Mouse (Mus musculus) fat pad, adult 2 months (tissue): ENCODE measurements at regions not wholly inside any gene's neighbourhood (a gene's known extent, or its start where the extent isn't known, plus 50 kb on each side); places are given as distances from the start of the nearest gene placed in this dataset.
"Not testable (repeated sequence)": the region's sequence is repeated elsewhere in the genome, so short reads cannot be mapped to it uniquely, and the experiment has no call there.

ENCODE experiments used
- DNase-seq: peaks from one replicate; pipeline ENCODE4 v3.0.0-alpha.2; 2011; ENCODE audit warnings: low read depth, low spot score; ENCODE audit errors: extremely low read depth

DNA sequence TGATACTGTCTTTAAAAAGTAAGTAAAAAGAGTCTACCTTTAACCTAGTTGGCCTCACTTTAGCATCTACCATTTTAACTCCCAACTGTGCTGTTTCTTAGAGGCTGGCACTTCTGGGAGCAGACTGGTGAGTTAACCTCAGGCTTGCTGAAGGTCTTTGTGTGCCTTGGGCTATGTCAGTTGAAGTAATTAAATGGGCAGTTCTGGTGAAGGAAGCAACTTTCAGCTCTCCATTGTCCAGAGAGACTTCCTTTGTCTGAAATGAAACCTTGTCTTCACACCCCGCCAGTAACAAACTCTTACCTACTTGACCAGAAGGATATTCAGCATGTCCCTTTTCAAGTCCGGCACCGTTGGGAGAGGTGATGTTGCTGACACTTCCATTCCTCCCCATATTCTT is 55.5 kb downstream of the Zfp281 start:
- DNase-seq = no peak

DNA sequence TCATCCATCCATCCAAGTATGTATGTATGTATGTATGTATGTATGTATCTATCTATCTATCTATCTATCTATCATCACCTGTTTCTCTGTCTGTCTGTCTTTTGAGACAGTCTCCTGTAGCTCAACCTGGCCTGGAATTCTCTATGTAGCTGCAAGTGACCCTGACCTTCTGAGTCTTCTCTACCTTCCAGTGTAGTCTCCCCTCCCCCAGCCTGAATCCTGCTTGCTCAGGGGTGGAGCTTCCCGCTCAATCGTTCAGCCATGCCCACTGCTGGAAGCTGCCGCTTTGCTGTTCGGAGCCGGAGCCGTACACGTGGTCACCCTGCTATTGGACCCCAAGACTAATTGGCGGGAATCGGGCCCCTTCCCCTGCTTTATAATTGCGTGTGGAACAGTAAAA is 57.6 kb downstream of the Zfp281 start:
- not testable (repeated sequence) for DNase-seq

DNA sequence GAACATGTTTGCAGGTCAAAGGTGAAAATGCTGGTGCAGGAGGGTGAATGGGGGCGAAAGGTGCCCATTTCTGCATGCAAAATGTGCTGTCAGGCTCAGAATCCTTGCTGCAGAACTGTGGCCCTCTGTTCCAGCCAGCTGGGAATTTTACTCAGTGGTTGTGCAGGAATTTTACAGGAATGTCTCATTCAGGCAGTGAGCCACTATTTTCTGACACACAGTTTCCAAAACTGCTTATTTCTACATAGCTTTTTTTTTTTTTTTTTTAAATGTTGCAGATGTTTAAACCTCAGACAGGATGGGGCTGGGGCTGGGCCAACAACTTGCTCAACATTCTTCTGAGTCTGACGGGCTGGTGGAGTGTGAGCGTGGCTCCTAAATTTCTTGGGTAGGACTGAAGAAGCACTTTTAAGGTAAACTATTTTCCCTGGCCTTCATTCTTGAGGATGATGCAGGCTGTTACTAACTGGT is 58.4 kb downstream of the Zfp281 start:
- no peak for DNase-seq

DNA sequence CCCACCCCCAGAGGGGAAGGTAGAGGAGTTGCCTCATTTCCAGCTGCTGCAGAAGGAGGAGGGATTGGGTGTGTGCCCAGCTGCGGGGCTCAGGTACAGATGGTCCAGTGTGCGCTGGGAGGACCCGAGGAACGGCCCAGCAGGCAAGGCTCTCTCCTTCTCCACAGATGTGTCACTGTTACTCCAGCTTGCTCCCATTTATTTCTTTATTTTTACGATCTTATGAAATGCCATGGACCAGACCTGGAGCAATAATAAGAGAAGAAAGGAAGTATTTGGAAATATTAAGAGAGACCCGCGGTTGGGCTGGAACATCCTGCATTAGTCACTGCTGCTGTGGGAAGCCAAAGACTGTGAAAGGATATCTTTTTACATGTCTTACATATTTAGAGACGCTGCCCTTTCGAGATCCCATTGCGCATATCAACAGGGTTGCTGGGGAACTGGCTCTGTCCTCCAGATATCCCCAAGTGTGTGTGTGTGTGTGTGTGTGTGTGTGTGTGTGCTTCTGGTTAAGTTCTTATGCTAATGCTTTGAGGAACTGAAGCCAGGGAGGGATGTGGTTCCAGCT is 58.9 kb downstream of the Zfp281 start:
- DNase-seq = no peak

DNA sequence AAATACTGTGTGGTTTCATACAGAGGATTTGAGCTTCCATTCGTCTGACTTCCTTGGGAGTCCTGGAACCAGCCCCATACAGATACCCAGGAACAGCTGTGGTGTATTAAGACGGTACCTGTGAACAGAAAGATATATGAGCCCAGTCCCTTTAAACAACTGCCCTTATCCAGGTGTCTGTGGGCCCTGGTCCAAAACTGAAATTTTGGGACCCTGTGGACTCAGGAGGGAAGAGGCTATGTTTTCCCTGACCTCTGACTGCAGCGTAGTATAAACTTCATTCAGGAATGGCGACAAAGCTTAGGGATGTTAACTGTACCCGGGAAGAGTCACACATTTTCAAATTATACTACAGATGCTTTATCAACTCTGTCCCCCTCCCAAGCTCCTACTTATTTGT is 59.8 kb downstream of the Zfp281 start:
- DNase-seq = no peak

DNA sequence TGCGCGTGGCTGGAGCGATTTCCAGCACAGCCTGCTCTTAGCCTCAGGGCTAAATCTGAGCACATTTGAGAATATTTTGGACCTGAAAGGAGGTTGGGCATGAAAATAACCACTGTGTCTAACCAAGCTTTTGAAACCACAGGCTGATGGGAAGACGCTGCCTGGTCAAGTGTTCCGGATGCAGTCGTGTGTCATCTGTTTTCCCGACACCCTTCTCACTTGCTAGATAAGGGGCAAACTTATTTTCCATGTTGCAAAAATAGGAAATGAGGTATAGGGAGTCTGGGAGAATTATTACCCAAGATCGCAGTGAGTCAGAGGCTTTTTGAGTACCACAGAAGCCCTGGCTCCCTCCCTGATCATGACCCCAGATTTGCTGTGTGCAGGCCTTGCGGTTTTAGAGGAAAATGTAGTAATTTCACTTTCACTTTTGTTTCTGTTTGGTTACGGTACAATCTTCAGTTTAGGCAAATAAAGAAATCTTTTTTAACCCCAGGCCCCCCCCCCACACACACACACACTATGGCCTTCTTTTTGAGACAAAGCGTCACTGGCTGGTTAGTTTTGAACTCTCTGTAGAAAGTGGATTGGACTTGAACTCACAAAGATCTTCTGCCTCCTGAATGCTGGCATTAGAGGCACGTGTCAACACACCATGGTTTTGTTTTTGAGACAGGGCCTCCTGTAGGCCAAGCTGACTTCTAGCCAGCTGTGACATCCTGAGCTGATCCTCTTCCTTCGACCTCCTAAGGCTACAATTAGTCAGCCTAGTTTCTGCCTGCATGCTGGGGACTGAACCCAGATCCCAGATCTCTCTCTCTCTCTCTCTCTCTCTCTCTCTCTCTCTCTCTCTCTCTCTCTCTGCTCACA is 60.7 kb downstream of the Zfp281 start:
- no peak for DNase-seq

DNA sequence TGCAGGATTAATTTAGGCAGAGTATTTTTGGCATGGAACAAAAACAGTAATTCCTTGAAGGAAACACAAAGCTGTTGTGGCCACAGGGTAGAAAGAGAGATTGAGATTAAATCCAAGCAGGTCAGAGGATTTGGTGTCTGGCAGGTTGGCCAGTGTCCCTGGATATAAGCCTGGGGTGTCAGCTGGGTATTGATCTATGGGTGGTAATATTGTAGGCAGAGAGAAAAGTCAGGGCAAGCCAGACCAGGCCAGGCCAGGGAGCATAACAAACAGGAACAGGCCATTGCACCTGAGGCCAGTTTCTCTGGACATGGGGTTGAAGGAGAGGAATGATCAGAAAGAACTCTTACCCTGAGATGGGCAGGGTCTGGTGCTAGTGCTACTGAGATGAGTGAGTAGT is 61.8 kb downstream of the Zfp281 start:
- DNase-seq = no peak

DNA sequence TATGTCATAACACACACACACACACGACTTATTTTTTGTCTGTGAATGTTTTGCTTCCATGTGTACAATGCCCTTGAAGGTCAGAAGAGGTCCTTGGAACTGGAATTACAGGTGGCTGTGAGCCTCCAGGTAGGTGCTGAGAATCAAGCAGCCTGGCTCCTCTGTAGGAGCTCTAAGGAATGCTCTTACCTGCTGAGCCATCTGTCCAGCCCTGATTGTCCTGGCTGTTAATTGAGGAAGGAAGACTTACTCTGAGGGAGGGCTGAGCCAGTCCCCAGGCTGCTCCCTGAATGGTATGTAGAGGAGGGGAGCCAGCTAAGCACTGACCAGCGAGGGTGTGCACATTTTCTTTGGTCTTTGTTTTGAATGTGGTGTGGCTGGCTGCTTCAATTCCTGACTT is 65.4 kb downstream of the Zfp281 start:
- DNase-seq = no peak

DNA sequence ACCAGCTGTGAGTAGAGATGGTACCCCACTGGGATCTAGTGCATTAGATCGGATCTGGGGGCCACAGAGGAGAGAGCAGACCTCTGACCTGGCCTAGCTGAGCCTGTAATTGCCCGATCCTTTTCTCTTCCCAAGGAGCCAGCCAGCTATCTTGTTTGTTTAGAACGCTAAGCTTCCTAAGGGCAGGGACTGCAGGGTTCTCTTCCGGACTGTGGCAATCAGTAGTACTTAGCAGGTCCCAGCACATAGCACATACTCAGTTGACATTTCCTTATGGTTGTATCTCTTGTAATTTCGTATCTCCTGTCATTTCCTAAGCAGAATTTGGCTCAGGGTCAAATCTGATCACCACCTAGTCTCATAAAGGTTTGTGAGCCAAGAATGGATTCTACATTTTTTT is 68.7 kb downstream of the Zfp281 start:
- DNase-seq = no peak

DNA sequence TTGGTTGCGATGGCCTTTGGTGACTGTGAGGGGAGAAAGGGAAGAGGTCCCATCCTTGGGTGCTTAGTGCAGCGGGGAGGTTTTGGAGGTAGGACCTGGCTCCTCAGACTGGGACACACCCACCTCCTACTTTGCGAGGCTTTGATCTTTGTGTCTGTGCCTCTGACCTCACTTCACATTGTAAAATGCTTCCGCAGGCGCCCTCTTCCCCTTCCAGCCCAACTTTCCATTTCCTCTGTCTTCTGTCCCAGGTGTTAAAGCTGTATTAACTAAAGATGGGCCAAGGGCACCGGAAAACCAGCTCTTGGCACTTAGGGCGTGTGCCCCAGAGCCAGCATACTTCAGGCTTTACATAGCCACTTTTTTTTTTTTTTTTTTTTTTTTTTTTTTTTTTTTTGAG is 70.3 kb downstream of the Zfp281 start:
- no peak for DNase-seq

DNA sequence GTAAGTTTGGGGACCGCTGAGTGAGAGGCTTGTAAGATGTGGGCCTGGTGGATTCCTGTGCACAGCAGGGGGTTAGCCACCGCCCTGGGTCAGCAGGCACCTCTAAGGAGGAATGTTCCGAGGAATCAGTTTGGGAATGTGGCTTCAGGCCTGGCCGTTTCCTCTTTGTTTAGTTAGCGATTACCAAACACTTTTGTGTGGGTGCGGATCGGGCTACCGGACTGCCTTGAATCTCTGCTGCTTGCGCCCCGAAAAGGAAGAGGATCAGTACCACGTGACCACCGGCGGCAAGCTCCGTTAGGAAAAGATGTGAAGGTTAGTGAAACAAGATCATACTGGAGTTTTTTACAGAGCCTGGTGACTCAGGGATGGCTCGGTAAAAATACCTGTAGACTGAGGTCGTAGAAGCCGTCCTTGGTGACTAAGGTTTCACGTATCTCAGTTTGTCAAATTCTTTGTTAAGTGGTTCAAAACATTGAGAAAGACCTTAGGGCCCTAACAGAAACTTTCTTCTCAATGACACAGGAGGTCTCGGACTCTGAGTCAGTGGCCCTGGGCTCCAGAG is 71.5 kb downstream of the Zfp281 start:
- no peak for DNase-seq

DNA sequence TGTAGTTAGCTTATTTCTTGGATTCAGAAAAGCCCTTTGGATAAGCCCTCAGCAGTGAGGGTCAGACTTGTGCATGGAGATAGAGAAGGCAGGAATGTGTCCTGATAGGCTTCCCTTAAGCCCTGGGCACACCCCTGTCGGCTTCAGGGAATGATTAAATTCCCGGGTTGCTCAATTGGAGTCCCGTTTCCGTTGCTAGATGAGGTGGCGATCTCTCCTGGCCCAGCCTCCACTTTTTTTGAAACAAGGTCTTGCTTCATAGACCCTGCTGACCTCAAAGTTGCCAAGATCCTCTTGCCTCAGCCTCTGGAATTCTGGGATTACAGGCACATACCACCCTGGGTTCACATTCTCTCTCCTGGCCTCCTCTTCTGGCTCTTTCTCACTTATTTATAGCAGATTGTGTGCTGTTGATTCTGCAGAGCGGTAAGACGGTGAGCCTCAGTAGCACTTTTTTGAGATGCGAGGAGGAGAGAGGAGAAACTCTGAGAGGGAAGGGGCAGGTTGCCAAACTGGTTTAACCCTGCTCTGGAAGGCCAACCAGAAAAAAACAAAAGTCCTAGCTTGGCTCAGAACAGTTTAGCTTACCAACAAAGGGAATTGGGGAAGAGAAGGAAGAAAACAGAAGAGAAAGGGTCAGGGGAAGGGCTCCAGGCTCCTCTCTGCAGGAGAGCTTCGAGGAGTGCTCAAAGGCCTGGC is 73.9 kb downstream of the Zfp281 start:
- no peak for DNase-seq

DNA sequence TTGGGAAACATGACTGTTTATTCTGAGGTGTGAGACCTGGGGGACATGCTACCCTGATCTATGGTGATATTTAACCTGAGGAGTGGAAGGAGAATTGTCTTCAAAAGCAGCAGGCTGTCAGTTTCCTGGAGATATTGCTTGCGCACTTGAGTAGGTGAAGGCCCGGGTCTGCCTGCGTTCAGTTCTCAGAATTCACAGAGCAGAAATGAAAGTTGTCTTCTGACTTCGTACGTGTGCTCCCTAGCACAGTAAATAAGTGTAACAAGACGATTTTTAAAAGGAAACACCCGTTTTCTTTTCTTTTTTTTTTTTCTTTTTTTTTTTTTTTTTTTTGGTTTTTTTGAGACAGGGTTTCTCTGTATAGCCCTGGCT is 74.4 kb downstream of the Zfp281 start:
- DNase-seq = no peak

DNA sequence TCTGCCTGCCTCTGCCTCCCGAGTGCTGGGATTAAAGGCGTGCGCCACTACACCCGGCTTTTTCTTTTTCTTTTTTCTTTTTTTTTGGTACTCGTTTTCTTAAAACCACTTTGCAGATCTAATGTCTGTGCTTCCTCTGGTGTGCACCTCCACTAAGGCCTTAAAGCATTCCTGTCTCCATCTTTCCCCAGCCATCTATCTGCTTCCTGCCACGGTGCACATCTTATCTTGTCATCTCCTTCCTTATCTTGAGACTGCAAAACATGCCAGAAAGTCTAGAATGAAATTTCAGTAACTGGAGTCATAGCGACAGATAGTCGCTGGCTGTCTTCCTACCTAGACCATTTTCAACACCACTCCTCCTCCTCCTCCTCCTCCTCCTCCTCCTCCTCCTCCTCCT is 74.9 kb downstream of the Zfp281 start:
- DNase-seq = no peak

DNA sequence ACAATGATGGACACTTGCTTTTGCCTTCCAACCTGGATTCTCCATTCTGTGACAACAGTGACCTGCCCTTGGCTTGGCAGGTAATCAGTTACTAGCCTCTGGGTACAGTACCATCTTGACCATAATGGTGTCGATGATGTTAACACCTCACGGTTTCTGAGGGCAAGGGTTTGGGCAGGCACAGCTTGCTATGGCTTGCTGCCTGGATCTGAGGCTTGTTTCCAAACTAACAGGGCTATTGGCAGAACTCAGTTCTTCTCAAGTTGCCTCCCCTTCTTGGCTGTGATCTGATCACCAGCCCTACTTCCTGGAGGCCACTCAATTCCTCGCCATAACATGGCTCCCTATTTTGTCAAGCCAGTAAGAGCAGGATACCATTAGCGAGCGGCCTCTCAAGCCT is 79.4 kb downstream of the Zfp281 start:
- DNase-seq = no peak

DNA sequence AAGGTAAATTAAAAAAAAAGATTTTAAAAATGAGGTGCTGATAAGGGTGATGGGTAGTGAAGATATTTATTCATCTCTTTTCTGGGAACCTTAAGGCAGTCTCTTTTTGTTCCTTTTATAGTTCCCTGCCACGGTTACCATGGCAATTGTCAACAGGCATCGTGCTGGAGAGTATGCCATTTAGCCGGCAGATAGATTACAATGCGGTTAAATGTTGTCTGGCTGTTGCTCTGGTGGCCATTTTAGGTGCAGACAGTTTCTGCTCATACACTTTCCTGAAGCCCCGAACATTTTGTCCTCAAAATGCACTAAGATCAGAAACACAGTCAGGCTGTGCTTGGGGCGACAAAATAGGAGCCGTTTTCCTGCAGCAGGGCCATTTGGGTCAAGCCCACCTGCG is 81.8 kb downstream of the Zfp281 start:
- no peak for DNase-seq

DNA sequence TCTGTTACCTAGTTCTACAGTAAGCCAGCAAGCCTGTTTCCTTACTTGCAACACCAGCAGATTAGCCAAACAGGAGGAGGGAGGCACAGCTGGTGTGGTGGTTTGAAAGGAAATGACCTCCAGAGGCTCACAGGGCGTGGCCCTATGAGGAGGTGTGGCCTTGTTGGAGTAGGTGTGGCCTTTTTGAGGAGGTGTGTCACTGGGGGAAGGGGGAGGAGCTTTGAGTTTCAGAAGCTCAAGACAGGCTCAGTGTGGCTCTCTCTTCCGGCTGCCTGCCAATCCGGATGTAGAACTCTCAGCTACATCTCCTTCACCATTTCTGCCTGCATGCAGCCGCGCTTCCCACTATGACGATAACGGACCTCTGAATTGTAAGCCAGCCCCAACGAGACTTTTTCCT is 82.7 kb downstream of the Zfp281 start:
- no peak for DNase-seq

DNA sequence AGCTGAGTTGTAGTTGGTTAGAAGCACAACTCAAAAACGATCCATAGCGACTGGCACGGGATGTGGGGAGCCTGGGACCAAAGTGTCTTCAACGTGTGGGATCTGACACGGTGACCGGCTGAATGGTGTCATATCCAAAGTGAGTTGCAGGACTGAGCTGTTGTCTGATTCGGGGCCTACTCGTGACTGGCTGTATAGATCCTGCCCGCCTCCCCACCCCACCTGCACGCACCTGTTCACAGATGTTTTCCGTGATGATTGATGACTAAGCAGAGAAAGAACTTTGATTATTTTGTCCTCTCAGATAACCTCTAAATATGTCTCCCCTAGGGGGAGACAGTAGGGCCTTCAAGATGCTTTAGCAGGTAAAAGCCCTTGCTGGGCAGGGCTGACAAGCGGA is 83.2 kb downstream of the Zfp281 start:
- no peak for DNase-seq

DNA sequence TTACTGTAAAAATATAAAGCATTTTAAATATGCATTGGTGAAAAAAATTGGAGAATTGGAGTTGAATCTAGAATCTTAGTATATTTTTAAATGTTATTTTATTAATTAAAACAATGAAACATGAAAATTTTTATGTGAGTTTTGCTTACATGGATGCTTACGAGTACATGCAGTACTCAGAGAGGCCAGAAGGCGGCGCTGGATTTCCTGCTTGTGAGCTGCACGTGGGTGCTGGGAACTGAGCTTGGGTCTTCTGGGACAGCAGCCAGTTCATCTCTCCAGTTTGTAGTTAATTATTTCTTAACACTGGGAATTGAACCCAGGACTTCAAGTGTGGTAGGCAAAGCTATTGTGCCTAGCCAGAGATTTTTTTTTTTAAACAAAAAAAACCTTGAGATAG is 85.5 kb downstream of the Zfp281 start:
- DNase-seq = no peak

DNA sequence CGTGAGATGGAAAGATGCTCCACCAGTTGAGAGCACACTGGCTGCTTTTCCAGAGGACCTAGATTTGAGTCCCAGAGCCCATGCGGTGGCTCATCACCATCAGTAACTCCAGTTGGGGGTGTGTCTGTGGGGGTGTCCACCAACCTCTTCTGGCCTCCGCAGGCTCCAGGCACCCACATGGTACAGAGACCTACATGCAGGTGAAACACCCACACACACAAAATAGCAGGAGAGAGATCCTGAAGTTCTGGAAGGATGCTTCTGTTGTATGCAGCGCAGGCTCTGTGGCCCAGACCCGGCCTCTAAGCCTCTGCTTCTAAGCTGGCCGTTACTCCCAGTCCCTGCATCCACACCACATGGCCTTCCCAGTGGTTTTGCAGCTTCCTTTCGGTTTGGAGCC is 86.5 kb downstream of the Zfp281 start:
- no peak for DNase-seq

DNA sequence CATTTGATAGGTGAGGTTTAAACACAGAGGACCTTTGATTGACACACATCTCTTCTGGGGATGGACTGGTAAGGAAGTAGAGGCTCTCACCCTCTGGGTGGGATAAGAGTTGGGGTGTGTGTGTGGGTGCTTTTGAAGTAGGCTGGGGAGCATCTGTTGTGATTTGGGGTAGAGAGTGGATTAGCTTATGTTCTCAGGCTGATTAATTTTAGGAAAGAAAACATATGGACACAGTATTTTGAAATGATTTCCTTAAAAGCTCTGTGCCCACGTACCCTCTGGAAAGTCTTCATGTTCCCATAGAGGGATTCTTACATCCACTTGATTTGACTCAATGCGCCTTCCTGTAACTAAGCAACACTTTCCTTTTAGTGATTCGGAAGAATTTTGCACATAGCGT is 89.4 kb downstream of the Zfp281 start:
- DNase-seq = no peak

DNA sequence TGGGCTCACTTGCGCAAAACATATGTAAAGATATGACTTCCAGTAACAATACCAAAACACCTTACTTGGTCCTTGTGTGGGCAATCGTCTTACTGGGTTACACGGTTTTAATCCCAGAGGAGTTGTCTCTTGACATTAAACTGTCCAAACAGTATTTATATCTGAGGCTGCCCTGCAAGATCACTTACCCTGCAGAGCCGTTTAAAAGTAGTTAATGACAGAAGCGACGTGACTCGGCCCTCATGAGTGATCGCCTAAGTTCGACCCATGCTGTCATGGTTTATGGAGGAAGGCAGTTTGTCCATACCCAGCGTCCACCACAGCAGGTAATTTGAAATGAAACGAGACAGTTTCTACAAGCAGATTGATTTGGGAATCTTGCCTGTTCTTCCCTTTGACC is 90.3 kb downstream of the Zfp281 start:
- DNase-seq = peak; percentile 5
